Mouse (Mus musculus) B cell, adult (primary cell): Measurements from ENCODE around the gene C2cd4c. TPM values are rescaled to one million over a fixed set of nuclear protein-coding genes. Genes with fewer than 3 reads are reported as not detected.

Experiments
- total RNA-seq: library from RNA; stranded (reverse); gene quantifications from 4 replicates; pipeline ENCODE4 v1.2.4, GENCODE M21; 2023; ENCODE audit not compliant: inconsistent age

Gene C2cd4c
- total RNA-seq = not detected in 4 replicates

GRCm38 (mm10) chr10:79613578-79614304 lies at the start of gene C2cd4c:
Gene C2cd4c (minus strand): TSS chr10:79614025.

GRCm38 (mm10) chr10:79645711-79646110 lies 31.9 kb upstream of the C2cd4c start, which contains the start of gene Odf3l2:
Gene Odf3l2 (minus strand): TSS chr10:79645738.

DNA sequence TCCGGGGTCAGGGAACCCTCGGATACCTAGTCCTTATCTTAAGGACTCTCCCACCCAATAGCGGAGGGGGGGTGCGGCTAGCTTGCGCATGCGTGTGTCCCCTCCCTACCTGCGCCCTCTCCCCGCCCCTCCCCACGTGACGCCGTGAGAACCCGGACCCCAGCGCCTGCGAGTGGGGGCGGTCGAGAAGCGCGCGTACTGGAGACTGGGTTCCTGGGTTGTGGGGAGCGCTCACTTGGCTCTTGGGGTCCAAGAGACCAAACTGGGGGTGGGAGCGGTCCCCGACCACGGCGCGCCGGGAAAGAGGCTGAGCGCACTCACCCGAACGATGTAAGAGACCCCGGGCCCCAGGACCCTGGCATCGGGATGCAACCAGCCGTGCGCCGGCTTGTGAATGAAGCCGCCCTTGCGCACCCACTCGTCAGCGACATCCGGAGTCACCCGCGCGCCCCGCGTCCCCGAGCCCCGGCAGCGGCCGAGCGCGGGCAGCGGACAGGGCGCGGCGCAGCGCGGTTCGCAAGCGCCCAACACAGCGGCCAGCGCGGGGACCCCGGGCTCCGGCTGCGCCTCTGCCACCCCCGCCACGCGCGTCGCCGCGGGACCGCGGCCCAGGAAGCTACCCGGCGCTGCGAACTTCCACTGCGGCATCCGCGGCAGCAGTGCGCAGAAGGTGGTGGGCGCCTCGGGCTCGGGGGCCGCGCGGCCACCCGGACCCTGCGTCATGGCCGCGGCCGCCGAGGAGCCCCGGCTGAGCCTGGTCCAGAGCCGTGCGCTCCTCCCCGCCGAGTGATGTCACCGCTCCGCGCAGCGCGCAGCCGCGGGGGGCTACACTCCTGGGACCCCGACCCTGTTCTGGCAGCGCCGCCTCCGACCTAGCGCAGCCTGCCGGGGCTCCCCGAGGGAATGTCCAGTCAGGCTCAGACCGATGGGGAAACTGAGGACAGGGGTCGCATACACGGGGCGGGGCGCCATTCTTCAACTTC lies 23.6 kb upstream of the C2cd4c start, which contains the start of gene Shc2:
TSS of gene Shc2 (minus strand) at position 791 of the 983 bp plus-strand sequence.

DNA sequence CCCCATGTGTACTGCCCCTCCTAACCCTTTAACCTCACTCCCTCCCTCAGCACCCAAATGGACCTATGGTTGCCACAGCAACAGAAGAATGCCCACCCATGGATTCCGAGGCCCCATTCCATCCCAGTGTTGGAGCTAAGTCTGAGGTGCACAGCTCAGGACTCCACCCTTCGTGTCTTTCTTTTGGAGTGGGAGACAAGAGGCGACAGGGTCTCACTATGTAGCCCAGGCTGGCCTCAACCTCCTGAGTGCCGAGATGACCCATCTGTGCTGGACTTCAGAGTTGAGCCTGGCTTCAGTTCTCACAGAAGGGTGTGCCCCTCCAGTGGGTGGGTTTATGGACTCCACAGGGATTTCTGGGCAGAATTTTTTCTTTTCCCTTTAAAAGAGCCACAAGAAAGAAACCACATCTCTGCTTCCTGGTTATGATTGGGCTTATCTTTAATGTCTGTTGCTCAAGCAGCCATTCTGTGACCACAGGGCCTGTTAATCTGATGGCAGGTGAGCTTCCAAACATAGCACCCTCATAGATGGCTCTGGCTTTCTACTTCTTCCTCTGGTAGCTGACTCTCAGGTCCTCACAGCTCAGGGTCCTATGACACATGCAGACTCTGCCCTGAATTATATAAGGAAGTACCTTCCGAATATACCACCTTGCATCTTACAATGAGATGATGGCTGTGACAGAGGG lies 26.6 kb downstream of the C2cd4c start, which contains the start of gene Theg:
TSS of gene Theg (minus strand) at position 271 of the 691 bp plus-strand sequence.

Other genes starting within 250 kb of the C2cd4c start
- not detected in 4 replicates for gene Vmn2r83, start 145.3 kb downstream of the C2cd4c start, total RNA-seq
- gene Plpp2, start 80.2 kb downstream of the C2cd4c start, total RNA-seq = 2.5 to 4.1 TPM (median 3.8 TPM) in 4 replicates
- 36.6 to 45.9 TPM (median 40.8 TPM) in 4 replicates for gene Mier2, start 58.8 kb downstream of the C2cd4c start, total RNA-seq
- gene Theg, start 26.7 kb downstream of the C2cd4c start, total RNA-seq = not detected in 4 replicates
- gene Shc2, start 23.9 kb upstream of the C2cd4c start, total RNA-seq = not detected in 4 replicates
- not detected in 4 replicates for gene Odf3l2, start 31.7 kb upstream of the C2cd4c start, total RNA-seq
- gene Madcam1, start 50.5 kb upstream of the C2cd4c start, total RNA-seq = not detected in 4 replicates
- 13.7 to 19.6 TPM (median 17.1 TPM) in 4 replicates for gene Tpgs1, start 55.3 kb upstream of the C2cd4c start, total RNA-seq
- 64.7 to 70.9 TPM (median 68.3 TPM) in 4 replicates for gene Cdc34, start 68.2 kb upstream of the C2cd4c start, total RNA-seq
- 1.2 to 2.8 TPM (median 2.1 TPM) in 4 replicates for gene Gzmm, start 75.0 kb upstream of the C2cd4c start, total RNA-seq
- 101 to 112 TPM (median 107 TPM) in 4 replicates for gene Bsg, start 90.5 kb upstream of the C2cd4c start, total RNA-seq
- gene Hcn2, start 102.6 kb upstream of the C2cd4c start, total RNA-seq = 0.26 TPM in 1 of 4 replicates, not detected in the others
- gene Polrmt, start 132.6 kb upstream of the C2cd4c start, total RNA-seq = 55.6 to 79.9 TPM (median 71.2 TPM) in 4 replicates
- not detected in 4 replicates for gene Fgf22, start 141.1 kb upstream of the C2cd4c start, total RNA-seq
- gene Rnf126, start 152.9 kb upstream of the C2cd4c start, total RNA-seq = 52.1 to 65.8 TPM (median 59.1 TPM) in 4 replicates
- gene Fstl3, start 163.2 kb upstream of the C2cd4c start, total RNA-seq = 1.1 to 2.1 TPM (median 1.7 TPM) in 4 replicates
- gene Prss57, start 176.9 kb upstream of the C2cd4c start, total RNA-seq = not detected in 4 replicates
- 5.9 to 8.0 TPM (median 6.7 TPM) in 4 replicates for gene Palm, start 179.5 kb upstream of the C2cd4c start, total RNA-seq
- gene Misp, start 207.0 kb upstream of the C2cd4c start, total RNA-seq = not detected in 4 replicates
- 430 to 480 TPM (median 445 TPM) in 4 replicates for gene Ptbp1, start 240.4 kb upstream of the C2cd4c start, total RNA-seq